Mouse (Mus musculus) spleen, adult 2 months (tissue): Measurements from ENCODE around the gene Sugt1.

Experiments
- CTCF ChIP-seq: fragments of 200-500 bp; IDR thresholded peaks from 2 replicates; pipeline ENCODE4 v1.5.1; 2011; ENCODE audit warnings: mild to moderate bottlenecking, inconsistent platforms; ENCODE audit not compliant: insufficient read depth, insufficient read length, insufficient replicate concordance; ENCODE audit errors: extremely low read depth
- POLR2A ChIP-seq: fragments of 200-500 bp; IDR thresholded peaks from 2 replicates; pipeline ENCODE4 v1.6.1; 2011; ENCODE audit warnings: low read depth, low read length, inconsistent platforms

DNA sequence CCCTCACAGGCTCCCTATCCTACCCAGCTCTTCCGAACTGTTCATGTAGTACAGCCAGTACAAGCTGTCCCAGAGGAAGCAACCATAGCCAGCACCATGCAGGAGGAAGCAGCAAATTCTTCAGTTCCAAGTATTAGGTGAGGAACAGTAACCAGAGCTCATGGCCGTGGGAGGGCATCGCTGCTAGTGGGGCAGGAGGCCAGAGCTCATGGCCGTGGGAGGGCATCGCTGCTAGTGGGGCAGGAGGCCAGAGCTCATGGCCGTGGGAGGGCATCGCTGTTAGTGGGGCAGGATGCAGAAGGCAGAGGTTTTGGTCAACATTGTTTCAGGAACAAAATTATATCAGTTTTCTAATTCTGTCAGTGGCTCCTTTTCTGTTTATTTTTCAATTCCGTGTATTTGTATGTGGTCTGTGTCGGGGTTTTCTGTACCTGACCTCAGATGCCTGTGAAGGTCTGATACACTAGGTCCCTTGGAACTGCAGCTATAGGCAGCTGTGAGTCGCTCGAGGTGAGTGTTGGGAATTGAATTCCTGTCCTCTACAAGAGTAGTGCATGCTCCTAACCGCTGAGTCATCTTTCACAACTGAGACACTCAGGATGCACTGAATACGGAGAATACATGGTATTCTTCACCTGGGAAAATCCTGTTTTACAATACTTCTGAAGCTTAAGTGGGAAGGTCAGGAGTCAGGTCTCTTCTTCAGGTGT is 13.9 kb upstream of the Sugt1 start:
- no peak for TF ChIP-seq CTCF
- no peak for TF ChIP-seq POLR2A
